Mouse (Mus musculus) liver, embryonic 14.5 days (tissue): ENCODE data around the gene Chka.

Experiments used
- CTCF ChIP-seq: IDR thresholded peaks from 2 replicates; pipeline ENCODE4 v1.5.1; 2016; ENCODE audit warnings: antibody characterized with exemption, low read depth, control low read depth
- EP300 ChIP-seq: IDR thresholded peaks from 2 replicates; pipeline ENCODE4 v1.6.1; 2016; ENCODE audit warnings: antibody characterized with exemption, low read depth

DNA sequence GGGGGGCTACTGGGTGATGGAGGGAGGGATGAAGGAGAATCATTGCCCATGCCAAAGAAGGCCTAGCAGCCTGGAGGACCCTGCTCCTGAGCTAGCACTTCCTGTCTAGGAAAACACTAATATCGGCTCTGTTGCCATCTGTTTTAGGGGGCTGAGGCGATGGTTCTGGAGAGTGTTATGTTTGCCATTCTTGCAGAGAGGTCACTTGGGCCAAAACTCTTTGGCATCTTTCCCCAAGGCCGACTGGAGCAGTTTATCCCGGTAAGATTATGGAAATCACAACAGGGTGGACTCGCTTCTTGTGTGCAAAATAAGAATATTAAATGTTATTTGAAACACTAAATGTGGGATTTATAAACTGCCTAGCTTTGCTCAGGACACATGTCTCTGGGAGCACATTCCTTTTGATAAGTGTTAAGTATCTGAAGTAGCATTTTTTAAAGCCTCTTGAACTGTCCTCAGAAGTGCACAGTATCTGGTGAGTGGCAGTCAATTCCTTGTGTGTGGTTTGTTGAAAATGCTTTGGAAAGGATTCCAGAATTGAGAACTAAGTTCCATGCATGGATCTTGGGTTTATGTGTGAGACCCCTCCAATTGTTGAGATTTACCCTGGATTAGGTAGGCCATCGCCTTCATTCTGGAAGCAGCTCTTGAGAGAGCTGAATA is 32.9 kb downstream of the Chka start:
- TF ChIP-seq CTCF (no peak), EP300 (no peak)
